Mouse (Mus musculus) thymus, adult 18-20 months (tissue): ENCODE results near the gene Fos.

Experiments used
- DNase-seq, 2 experiments: peaks; one replicate each; pipeline ENCODE4 v3.0.0; 2022; ENCODE audit warnings: mixed read lengths in 2 of 2

Gene Fos

GRCm38 (mm10) chr12:85473481-85474297, at the start of gene Fos:
Gene Fos, plus strand, starts transcription at chr12:85473890.
- peak; percentile 71 to 81 for DNase-seq

- DNase-seq = no peak
Observed at GRCm38 (mm10) chr12:85425721-85426120, 48.0 kb upstream of the Fos start.

- no peak for DNase-seq
Observed at GRCm38 (mm10) chr12:85426126-85426525, 47.6 kb upstream of the Fos start.

GRCm38 (mm10) chr12:85427802-85428201, 45.9 kb upstream of the Fos start:
- no peak for DNase-seq

GRCm38 (mm10) chr12:85429999-85430398, 43.7 kb upstream of the Fos start:
- DNase-seq = no peak

- DNase-seq = no peak
Observed at GRCm38 (mm10) chr12:85430434-85430833, 43.3 kb upstream of the Fos start.

GRCm38 (mm10) chr12:85433850-85434249, 39.8 kb upstream of the Fos start:
- DNase-seq = no peak

GRCm38 (mm10) chr12:85434526-85434925, 39.2 kb upstream of the Fos start:
- no peak for DNase-seq

GRCm38 (mm10) chr12:85436021-85436621, 37.6 kb upstream of the Fos start:
- no peak for DNase-seq

- no peak for DNase-seq
Observed at GRCm38 (mm10) chr12:85437172-85437876, 36.4 kb upstream of the Fos start.

GRCm38 (mm10) chr12:85443456-85443855, 30.2 kb upstream of the Fos start:
- DNase-seq = no peak

GRCm38 (mm10) chr12:85444646-85445045, 29.0 kb upstream of the Fos start:
- peak in 1 of 2 experiments; percentile 60 for DNase-seq

GRCm38 (mm10) chr12:85447009-85447408, 26.7 kb upstream of the Fos start:
- DNase-seq = no peak

GRCm38 (mm10) chr12:85447490-85447889, 26.2 kb upstream of the Fos start:
- no peak for DNase-seq

- DNase-seq = no peak
Observed at GRCm38 (mm10) chr12:85449478-85449877, 24.2 kb upstream of the Fos start.

GRCm38 (mm10) chr12:85451693-85452491, 21.8 kb upstream of the Fos start:
- DNase-seq = no peak

- peak; percentile 96 to 98 for DNase-seq
Observed at GRCm38 (mm10) chr12:85455065-85456058, 18.3 kb upstream of the Fos start.

GRCm38 (mm10) chr12:85456276-85456675, 17.4 kb upstream of the Fos start:
- DNase-seq = no peak

- no peak for DNase-seq
Observed at GRCm38 (mm10) chr12:85456966-85457505, 16.7 kb upstream of the Fos start.

GRCm38 (mm10) chr12:85459820-85460219, 13.9 kb upstream of the Fos start:
- no peak for DNase-seq
